Mouse (Mus musculus) liver, embryonic 16.5 days (tissue): ENCODE data around the gene Olfr628. TPM values are rescaled to one million over a fixed set of nuclear protein-coding genes. Genes with fewer than 3 reads are reported as not detected.
"Not testable (repeated sequence)": the region's sequence is repeated elsewhere in the genome, so short reads cannot be mapped to it uniquely, and the experiment has no call there.

ENCODE experiments used
- ATAC-seq: fragments of 200-750 bp; cut with Nextera tagmentation; 2 replicates; pipeline ENCODE4 v1.8.0; 2017; ENCODE audit warnings: low read depth, mild to moderate bottlenecking, moderate number of reproducible peaks, moderate library complexity
- H3K27ac ChIP-seq: fragments of 300-500 bp; sonication (generic); 2 replicates; pipeline ENCODE4 v1.5.1; 2014; ENCODE audit warnings: mild to moderate bottlenecking, low read length
- H3K27me3 ChIP-seq: fragments of 300-500 bp; sonication (generic); 2 replicates; pipeline ENCODE4 v1.6.1; 2014; ENCODE audit warnings: low read depth, low read length, mixed read lengths; ENCODE audit not compliant: control insufficient read depth, insufficient read depth
- H3K36me3 ChIP-seq: fragments of 300-500 bp; sonication (generic); 2 replicates; pipeline ENCODE4 v1.6.1; 2014; ENCODE audit warnings: mild to moderate bottlenecking; ENCODE audit not compliant: control insufficient read depth, insufficient read depth
- H3K4me1 ChIP-seq: fragments of 300-500 bp; sonication (generic); 2 replicates; pipeline ENCODE4 v1.6.1; 2014; ENCODE audit warnings: low read depth, low read length, mixed read lengths; ENCODE audit not compliant: control insufficient read depth
- H3K4me2 ChIP-seq: fragments of 300-500 bp; sonication (generic); 2 replicates; pipeline ENCODE4 v1.6.1; 2014; ENCODE audit warnings: low read depth, low read length, mixed read lengths
- H3K4me3 ChIP-seq: fragments of 300-500 bp; sonication (generic); 2 replicates; pipeline ENCODE4 v1.5.1; 2014; ENCODE audit warnings: low read depth, mild to moderate bottlenecking, low read length
- H3K9ac ChIP-seq: fragments of 300-500 bp; sonication (generic); 2 replicates; pipeline ENCODE4 v1.6.1; 2014; ENCODE audit warnings: low read depth, low read length
- H3K9me3 ChIP-seq: fragments of 300-500 bp; sonication (generic); replicated peaks from 2 replicates; pipeline ENCODE4 v1.6.1; 2016; ENCODE audit warnings: low read length; ENCODE audit not compliant: control insufficient read depth
- WGBS: fragments of 180-500 bp; shearing (Covaris S2); extraction: QIAGEN DNeasy Blood & Tissue Kit; methylation state at CpG from one replicate; pipeline ENCODE4 v1.1.7; 2014; ENCODE audit not compliant: insufficient replicate concordance; 5-methylcytosine and 5-hydroxymethylcytosine counted together
- polyA plus RNA-seq: library from polyadenylated mRNA; unstranded; fragments of >200 nt; fragmentation: Nextera tagmentation; extraction: Ambion mirVana; gene quantifications from 2 replicates; pipeline ENCODE4 v1.2.1, GENCODE M21; 2015

Gene Olfr628
- polyA plus RNA-seq: not detected in 2 replicates

DNA sequence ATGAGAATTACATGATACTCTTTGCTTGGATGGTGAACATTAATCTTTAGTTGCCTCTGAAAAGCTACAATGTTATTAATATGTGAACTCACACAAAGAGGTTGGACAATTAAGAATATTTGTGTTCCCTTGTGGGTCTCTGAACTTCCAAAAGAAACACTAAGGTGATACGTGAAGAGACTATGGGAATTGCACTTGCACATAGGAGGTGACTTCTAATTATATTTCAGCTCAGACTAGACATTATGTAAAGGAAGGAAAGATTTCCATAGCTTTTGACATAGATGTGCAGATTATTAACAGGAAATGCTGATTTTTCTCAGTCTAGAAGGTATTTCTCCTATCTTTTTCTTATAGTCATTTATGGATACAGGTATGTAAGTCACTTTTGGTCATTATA lies at the start of gene Olfr628:
Gene Olfr628 (plus strand): TSS at position 301 of the 400 bp plus-strand sequence.
- no peak within 1 kb of the TSS for H3K4me2 ChIP-seq
- WGBS: 70% methylated on average over 1 of the region's 1 CpGs
- no peaks in the 10 kb centered on the region for H3K4me1 ChIP-seq
- no peak within 1 kb of the TSS for H3K27ac ChIP-seq
- no peaks in the 10 kb centered on the region for H3K27me3 ChIP-seq
- H3K9me3 ChIP-seq: no peaks in the 10 kb centered on the region
- no peak for ATAC-seq
- no peak within 1 kb of the TSS for H3K4me3 ChIP-seq
- no peaks in the 10 kb centered on the region for H3K36me3 ChIP-seq
- H3K9ac ChIP-seq: no peak within 1 kb of the TSS

- Histone ChIP-seq H3K4me2 (no peak within 1 kb of the TSS), H3K4me3 (no peak within 1 kb of the TSS), H3K4me1 (no peaks in the 10 kb centered on the region), H3K27ac (no peak within 1 kb of the TSS), H3K27me3 (no peaks in the 10 kb centered on the region), H3K9me3 (no peaks in the 10 kb centered on the region), H3K36me3 (no peaks in the 10 kb centered on the region), H3K9ac (no peak within 1 kb of the TSS)
- ATAC-seq: no peak
These were observed 47.8 kb upstream of the Olfr628 start, which contains the start of gene Olfr625-ps1 for GRCm38 (mm10) chr7:103682420-103682819. Olfr625-ps1 (plus strand) TSS chr7:103682720.

GRCm38 (mm10) chr7:103699469-103699868 lies 30.7 kb upstream of the Olfr628 start:
- H3K27me3 ChIP-seq: no peaks in the 10 kb centered on the region
- no peak overlapping the region for H3K4me2 ChIP-seq
- no peak overlapping the region for H3K9ac ChIP-seq
- WGBS: 71% methylated on average over 4 of the region's 4 CpGs
- no peak overlapping the region for H3K4me3 ChIP-seq
- H3K4me1 ChIP-seq: no peaks in the 10 kb centered on the region
- H3K27ac ChIP-seq: no peak overlapping the region
- H3K9me3 ChIP-seq: no peaks in the 10 kb centered on the region
- ATAC-seq: no peak
- H3K36me3 ChIP-seq: no peaks in the 10 kb centered on the region

DNA sequence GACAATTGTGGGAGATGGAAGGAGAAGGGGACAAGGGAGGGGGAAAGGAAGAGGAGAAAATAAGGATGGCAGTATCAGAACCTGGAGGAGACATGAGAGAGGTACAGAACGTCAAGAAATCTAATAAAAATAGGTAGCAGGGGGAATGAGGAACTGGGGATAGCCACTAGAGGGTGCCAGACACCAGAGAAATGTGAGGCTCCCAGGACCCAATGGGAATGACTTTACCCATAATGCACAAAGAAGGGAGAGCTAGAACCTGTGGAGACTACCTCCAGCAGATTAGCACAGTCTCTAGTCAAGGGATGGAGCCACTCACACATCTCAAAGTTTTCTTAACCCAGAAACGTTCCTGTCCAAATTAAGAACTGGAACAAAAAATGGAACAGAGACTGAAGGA lies 18.1 kb upstream of the Olfr628 start:
- Histone ChIP-seq H3K4me3 (no peak overlapping the region), H3K4me2 (no peak overlapping the region), H3K9me3 (no peaks in the 10 kb centered on the region), H3K36me3 (no peaks in the 10 kb centered on the region), H3K9ac (no peak overlapping the region), H3K27ac (no peak overlapping the region), H3K27me3 (no peaks in the 10 kb centered on the region), H3K4me1 (no peaks in the 10 kb centered on the region)
- WGBS: 11% methylated on average over 2 of the region's 2 CpGs
- ATAC-seq: peak; percentile 30; the same call in 1 of the 2 replicates

- Histone ChIP-seq H3K4me1 (no peaks in the 10 kb centered on the region), H3K27ac (no peak within 1 kb of the TSS), H3K36me3 (no peaks in the 10 kb centered on the region), H3K9me3 (no peaks in the 10 kb centered on the region), H3K4me2 (no peak within 1 kb of the TSS), H3K9ac (no peak within 1 kb of the TSS), H3K4me3 (no peak within 1 kb of the TSS), H3K27me3 (no peaks in the 10 kb centered on the region)
- ATAC-seq: no peak
These were observed 15.8 kb upstream of the Olfr628 start, which contains the start of gene Olfr243 for GRCm38 (mm10) chr7:103714371-103714770. Olfr243 (plus strand) TSS chr7:103714671.

DNA sequence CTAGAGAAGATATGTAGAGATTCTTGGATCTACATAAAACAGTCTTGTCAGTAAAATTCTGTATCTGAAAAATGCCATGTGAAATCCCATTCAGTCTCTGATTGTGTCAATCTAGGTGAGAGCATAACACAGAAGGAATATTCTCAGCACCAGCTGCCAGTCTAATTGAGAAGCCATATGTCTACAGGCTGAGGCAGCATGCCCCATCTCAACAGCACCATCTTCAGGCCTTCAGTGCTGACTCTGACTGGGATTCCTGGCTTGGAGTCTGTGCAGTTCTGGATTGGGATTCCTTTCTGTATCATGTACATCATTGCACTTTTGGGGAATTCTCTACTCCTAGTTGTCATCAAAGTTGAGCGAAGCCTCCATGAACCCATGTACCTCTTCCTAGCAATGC lies 13.8 kb upstream of the Olfr628 start:
- H3K27me3 ChIP-seq, H3K36me3 ChIP-seq, H3K4me2 ChIP-seq, H3K27ac ChIP-seq, H3K9ac ChIP-seq, H3K4me1 ChIP-seq, H3K4me3 ChIP-seq, H3K9me3 ChIP-seq, ATAC-seq: not testable (repeated sequence)
- WGBS: 75% methylated on average over 1 of the region's 1 CpGs

DNA sequence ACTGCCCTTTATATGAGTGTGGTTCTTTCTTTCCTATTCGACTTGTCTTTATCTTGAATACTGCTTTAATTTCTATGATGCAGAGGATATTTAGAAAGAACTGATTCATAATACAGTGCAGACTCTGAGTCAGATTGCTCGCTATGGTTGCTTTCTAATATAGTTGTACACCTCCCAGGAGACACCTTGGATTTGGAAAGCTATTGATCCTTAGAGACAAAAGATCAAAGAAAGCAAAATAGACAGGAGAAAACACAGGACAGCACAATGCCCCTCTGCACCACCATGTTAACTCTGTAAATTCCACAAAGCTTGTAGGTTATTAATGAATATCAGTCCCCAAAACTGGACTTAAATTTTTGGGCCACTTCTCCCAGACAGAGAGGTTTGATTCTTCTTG lies 14.7 kb downstream of the Olfr628 start, which contains the start of gene Olfr629:
Gene Olfr629 (minus strand): TSS at position 101 of the 400 bp plus-strand sequence.
- Histone ChIP-seq H3K9me3 (no peaks in the 10 kb centered on the region), H3K4me1 (no peaks in the 10 kb centered on the region), H3K4me3 (no peak within 1 kb of the TSS), H3K27me3 (no peaks in the 10 kb centered on the region), H3K9ac (no peak within 1 kb of the TSS), H3K36me3 (no peaks in the 10 kb centered on the region), H3K4me2 (no peak within 1 kb of the TSS), H3K27ac (no peak within 1 kb of the TSS)
- 52% methylated on average over 2 of the region's 2 CpGs for WGBS
- ATAC-seq: no peak

- Histone ChIP-seq H3K27me3 (no peaks in the 10 kb centered on the region), H3K4me2 (no peak within 1 kb of the TSS), H3K4me3 (no peak within 1 kb of the TSS), H3K4me1 (no peaks in the 10 kb centered on the region), H3K36me3 (no peaks in the 10 kb centered on the region), H3K27ac (no peak within 1 kb of the TSS), H3K9me3 (no peaks in the 10 kb centered on the region), H3K9ac (no peak within 1 kb of the TSS)
- 32% methylated on average over 2 of the region's 2 CpGs for WGBS
- ATAC-seq: no peak
These were observed 27.1 kb downstream of the Olfr628 start, which contains the start of gene Olfr630 for GRCm38 (mm10) chr7:103757233-103757632. Olfr630 (minus strand) TSS chr7:103757333.

DNA sequence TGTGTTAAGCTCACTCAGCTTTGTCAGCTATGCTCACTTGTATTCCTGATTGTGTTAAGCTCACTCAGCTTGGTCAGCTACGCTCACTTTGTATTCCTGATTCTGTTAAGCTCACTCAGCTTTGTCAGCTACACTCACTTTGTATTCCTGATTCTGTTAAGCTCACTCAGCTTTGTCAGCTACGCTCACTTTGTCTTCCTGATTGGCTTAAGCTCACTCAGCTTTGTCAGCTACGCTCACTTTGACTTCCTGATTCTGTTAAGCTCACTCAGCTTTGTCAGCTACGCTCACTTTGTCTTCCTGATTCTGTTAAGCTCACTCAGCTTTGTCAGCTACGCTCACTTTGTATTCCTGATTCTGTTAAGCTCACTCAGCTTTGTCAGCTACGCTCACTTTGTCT lies 32.0 kb downstream of the Olfr628 start:
- H3K4me3 ChIP-seq, H3K27ac ChIP-seq, H3K9me3 ChIP-seq, H3K9ac ChIP-seq, ATAC-seq, H3K4me2 ChIP-seq, H3K36me3 ChIP-seq, H3K27me3 ChIP-seq, H3K4me1 ChIP-seq: not testable (repeated sequence)
- 24% methylated on average over 6 of the region's 6 CpGs for WGBS
